Mouse (Mus musculus): ENCODE data around the gene Fam20b.

DNA sequence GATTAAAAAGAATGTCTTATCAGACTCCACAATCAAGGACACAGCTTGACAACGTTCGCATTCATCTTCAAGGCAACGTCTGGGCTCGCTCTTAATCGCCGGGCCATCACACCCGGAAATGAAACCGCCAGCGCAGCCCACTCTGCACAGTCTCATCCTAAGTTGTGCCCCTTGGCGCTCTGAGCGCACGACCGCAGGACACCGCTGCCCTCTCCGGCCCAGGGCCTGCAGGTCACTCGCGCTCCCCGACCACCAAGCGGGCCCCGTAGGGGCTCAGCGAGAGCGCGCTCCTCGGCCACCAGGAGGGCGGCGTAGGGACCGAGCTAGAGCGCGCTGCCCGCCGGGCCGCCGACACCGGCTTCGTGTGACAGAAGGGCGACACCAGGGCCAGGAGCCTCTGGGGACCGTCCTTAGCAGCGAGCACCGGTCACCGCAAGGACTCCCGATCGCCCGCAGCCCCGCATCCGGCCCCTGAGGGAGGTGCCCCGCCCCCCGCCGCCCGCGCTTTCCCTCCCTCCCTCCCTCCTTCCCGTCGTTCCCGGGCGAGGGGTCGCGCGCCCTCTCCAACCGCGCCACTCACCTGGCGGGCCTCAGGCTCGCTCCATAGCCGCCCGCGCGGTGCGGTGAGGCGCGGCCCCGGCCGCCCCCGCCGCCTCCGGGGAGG is 468 bp downstream of the Fam20b start:
- TF ChIP-seq CTCF (IDR thresholded peaks at IDR 0.05; ENCODE audit: borderline replicate concordance, insufficient read depth, low read depth, low read length) (no peak), POLR2A (IDR thresholded peaks at IDR 0.05; ENCODE audit: borderline replicate concordance, insufficient read depth, low read length) (no peak)

All from cerebellum, adult 2 months (tissue).